Mouse (Mus musculus): ENCODE measurements at regions not wholly inside any gene's neighbourhood (a gene's known extent, or its start where the extent isn't known, plus 50 kb on each side); places are given as distances from the start of the nearest gene placed in this dataset.

- H3K36me3 ChIP-seq: no peaks in the 10 kb centered on the region
- ATAC-seq (ENCODE audit: insufficient number of reproducible peaks, insufficient read depth, low FRiP score, low TSS enrichment): no peak
- H3K27ac ChIP-seq: no peak overlapping the region
- WGBS: 53% methylated on average over 1 of the region's 1 CpGs
- H3K4me1 ChIP-seq: no peaks in the 10 kb centered on the region
- no peaks in the 10 kb centered on the region for H3K27me3 ChIP-seq
- no peaks in the 10 kb centered on the region for H3K9me3 ChIP-seq
- no peak overlapping the region for H3K9ac ChIP-seq
- H3K4me2 ChIP-seq (replicated peaks): no peak overlapping the region
- H3K4me3 ChIP-seq: no peak overlapping the region
Observed at GRCm38 (mm10) chr16:27507212-27507611, 118.5 kb downstream of the Ccdc50 start.

GRCm38 (mm10) chr16:27523527-27524121 is 135.0 kb downstream of the Ccdc50 start:
- H3K4me1 ChIP-seq: peaks cover 9% of the 10 kb centered on the region; the same call in 1 of the 2 replicates
- 31% methylated on average over 8 of the region's 8 CpGs for WGBS
- no peaks in the 10 kb centered on the region for H3K9me3 ChIP-seq
- peak; percentile 72; the same call in 1 of the 2 replicates for ATAC-seq (ENCODE audit: insufficient number of reproducible peaks, insufficient read depth, low FRiP score, low TSS enrichment)
- no peak overlapping the region for H3K4me3 ChIP-seq
- no peaks in the 10 kb centered on the region for H3K27me3 ChIP-seq
- no peak overlapping the region for H3K9ac ChIP-seq
- peak overlapping the region; percentile 21 for H3K4me2 ChIP-seq (replicated peaks)
- no peak overlapping the region for H3K27ac ChIP-seq
- no peaks in the 10 kb centered on the region for H3K36me3 ChIP-seq

DNA sequence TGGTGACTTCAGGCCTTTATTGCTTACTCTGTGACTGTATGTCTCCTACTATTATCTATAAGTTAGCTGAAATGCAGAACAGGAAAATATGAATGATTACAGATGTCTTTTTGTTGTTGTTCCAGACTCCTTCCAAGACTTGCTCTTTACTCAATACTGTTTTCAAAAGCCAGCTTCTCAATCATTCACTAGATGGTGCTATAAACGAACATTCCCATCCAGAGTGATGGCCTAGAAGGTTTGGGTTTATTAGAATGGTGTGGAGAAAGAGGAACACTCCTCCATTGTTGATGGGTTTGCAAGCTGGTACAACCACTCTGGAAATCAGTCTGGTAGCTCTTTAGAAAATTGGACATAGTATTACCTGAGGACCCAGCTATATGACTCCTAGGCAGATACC is 138.0 kb downstream of the Ccdc50 start:
- 56% methylated on average over 1 of the region's 1 CpGs for WGBS

DNA sequence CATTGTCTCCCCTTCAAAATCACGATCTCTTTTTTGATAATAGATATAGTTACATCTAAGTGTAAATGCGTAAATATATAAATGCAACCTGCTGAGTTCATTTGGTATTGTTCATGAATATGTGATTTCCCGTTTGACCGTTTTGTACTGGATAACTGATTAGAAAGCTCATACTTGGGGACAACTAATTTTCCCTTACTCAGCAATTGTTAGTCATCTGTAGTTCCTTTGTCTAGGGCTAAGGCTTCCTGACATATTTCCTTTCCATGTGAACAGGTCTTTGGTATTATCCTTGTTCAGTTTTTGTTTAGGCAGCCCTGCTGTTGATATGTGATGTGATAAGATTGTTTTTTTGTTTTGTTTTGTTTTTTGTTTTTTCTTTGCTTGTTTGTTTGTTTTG is 142.0 kb downstream of the Ccdc50 start:
- no peaks in the 10 kb centered on the region for H3K9me3 ChIP-seq
- H3K36me3 ChIP-seq: no peaks in the 10 kb centered on the region
- H3K27ac ChIP-seq: no peak overlapping the region
- H3K9ac ChIP-seq: no peak overlapping the region
- H3K4me3 ChIP-seq: no peak overlapping the region
- no peaks in the 10 kb centered on the region for H3K27me3 ChIP-seq
- no peak overlapping the region for H3K4me2 ChIP-seq (replicated peaks)
- ATAC-seq (ENCODE audit: insufficient number of reproducible peaks, insufficient read depth, low FRiP score, low TSS enrichment): no peak
- H3K4me1 ChIP-seq: no peaks in the 10 kb centered on the region
- 93% methylated on average over 4 of the region's 4 CpGs for WGBS

More for the DNA sequence above, 138.0 kb downstream of the Ccdc50 start:
- no peak overlapping the region for H3K9ac ChIP-seq
- no peaks in the 10 kb centered on the region for H3K9me3 ChIP-seq
- no peak overlapping the region for H3K4me3 ChIP-seq
- H3K27me3 ChIP-seq: no peaks in the 10 kb centered on the region
- H3K27ac ChIP-seq: no peak overlapping the region
- H3K4me1 ChIP-seq: peaks cover 9% of the 10 kb centered on the region; the same call in 1 of the 2 replicates
- no peaks in the 10 kb centered on the region for H3K36me3 ChIP-seq
- H3K4me2 ChIP-seq (replicated peaks): no peak overlapping the region
- no peak for ATAC-seq (ENCODE audit: insufficient number of reproducible peaks, insufficient read depth, low FRiP score, low TSS enrichment)

Measured in embryonic facial prominence, embryonic 12.5 days (tissue).